Mouse (Mus musculus) liver, embryonic 15.5 days (tissue): Measurements from ENCODE around the gene Dppa3. TPM values are rescaled to one million over a fixed set of nuclear protein-coding genes. Genes with fewer than 3 reads are reported as not detected.

Source experiments
- ATAC-seq: fragments of 200-750 bp; cut with Nextera tagmentation; 2 replicates; pipeline ENCODE4 v1.8.0; 2017; ENCODE audit warnings: moderate number of reproducible peaks, mild to moderate bottlenecking, moderate library complexity; ENCODE audit not compliant: insufficient read depth
- H3K27ac ChIP-seq: fragments of 300-500 bp; sonication (generic); replicated peaks from 2 replicates; pipeline ENCODE4 v1.5.1; 2015; ENCODE audit warnings: mild to moderate bottlenecking, inconsistent platforms
- H3K27me3 ChIP-seq: fragments of 300-500 bp; sonication (generic); 2 replicates; pipeline ENCODE4 v1.6.1; 2015; ENCODE audit warnings: mild to moderate bottlenecking, inconsistent platforms
- H3K36me3 ChIP-seq: fragments of 300-500 bp; sonication (generic); replicated peaks from 2 replicates; pipeline ENCODE4 v1.6.1; 2015; ENCODE audit warnings: moderate library complexity, mild to moderate bottlenecking, inconsistent platforms
- H3K4me1 ChIP-seq: fragments of 300-500 bp; sonication (generic); replicated peaks from 2 replicates; pipeline ENCODE4 v1.6.1; 2015; ENCODE audit warnings: inconsistent platforms
- H3K4me2 ChIP-seq: fragments of 300-500 bp; sonication (generic); 2 replicates; pipeline ENCODE4 v1.6.1; 2015; ENCODE audit warnings: moderate library complexity, mild to moderate bottlenecking, inconsistent platforms
- H3K4me3 ChIP-seq: fragments of 300-500 bp; sonication (generic); replicated peaks from 2 replicates; pipeline ENCODE4 v1.5.1; 2015; ENCODE audit warnings: mild to moderate bottlenecking, inconsistent platforms
- H3K9ac ChIP-seq: fragments of 300-500 bp; sonication (generic); 2 replicates; pipeline ENCODE4 v1.6.1; 2015; ENCODE audit warnings: moderate library complexity, mild to moderate bottlenecking, inconsistent platforms
- H3K9me3 ChIP-seq: fragments of 300-500 bp; sonication (generic); replicated peaks from 2 replicates; pipeline ENCODE4 v1.6.1; 2016; ENCODE audit warnings: inconsistent platforms
- WGBS: fragments of 180-500 bp; shearing (Covaris S2); methylation state at CpG from one replicate; pipeline ENCODE4 v1.1.7; 2015; ENCODE audit warnings: mixed read lengths; ENCODE audit not compliant: insufficient replicate concordance; 5-methylcytosine and 5-hydroxymethylcytosine counted together
- polyA plus RNA-seq: library from polyadenylated mRNA; unstranded; fragments of >200 nt; fragmentation: Nextera tagmentation; extraction: Ambion mirVana; gene quantifications from 2 replicates; pipeline ENCODE4 v1.2.1, GENCODE M21; 2015

Dppa3 gene
- not detected in 2 replicates for polyA plus RNA-seq

DNA sequence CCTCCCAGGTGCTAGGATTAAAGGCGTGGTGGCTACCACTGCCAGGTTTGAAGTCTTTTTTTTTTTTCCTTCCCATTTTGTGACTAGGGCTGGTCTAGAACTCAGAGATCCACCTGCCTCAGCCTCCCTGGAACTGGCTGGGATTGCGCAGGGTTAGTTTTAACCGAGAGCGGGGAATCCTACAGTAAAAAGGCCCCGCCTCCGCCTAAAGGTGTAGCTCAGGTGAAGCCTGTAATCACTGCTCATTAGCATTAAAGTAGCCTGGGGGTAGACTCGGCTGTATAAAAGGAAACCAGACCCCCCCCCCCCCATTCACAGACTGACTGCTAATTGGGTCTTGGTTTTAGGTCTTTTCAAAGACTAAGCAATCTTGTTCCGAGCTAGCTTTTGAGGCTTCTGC lies at the start of gene Dppa3:
Gene Dppa3 (plus strand): TSS at position 301 of the 400 bp plus-strand sequence.
- H3K4me1 ChIP-seq: 0 out of 2 replicates have a peak, but pooled peaks cover 7% of the 10 kb centered on the region
- no peak within 1 kb of the TSS for H3K9ac ChIP-seq
- H3K4me2 ChIP-seq: peak within 1 kb of the TSS; percentile 55
- no peaks in the 10 kb centered on the region for H3K36me3 ChIP-seq
- 73% methylated on average over 8 of the region's 8 CpGs for WGBS
- no peaks in the 10 kb centered on the region for H3K9me3 ChIP-seq
- peak within 1 kb of the TSS; percentile 28; the same call in 1 of the 2 replicates for H3K4me3 ChIP-seq
- no peak within 1 kb of the TSS for H3K27ac ChIP-seq
- peaks cover 11% of the 10 kb centered on the region; the same call in 1 of the 2 replicates for H3K27me3 ChIP-seq
- no peak for ATAC-seq

DNA sequence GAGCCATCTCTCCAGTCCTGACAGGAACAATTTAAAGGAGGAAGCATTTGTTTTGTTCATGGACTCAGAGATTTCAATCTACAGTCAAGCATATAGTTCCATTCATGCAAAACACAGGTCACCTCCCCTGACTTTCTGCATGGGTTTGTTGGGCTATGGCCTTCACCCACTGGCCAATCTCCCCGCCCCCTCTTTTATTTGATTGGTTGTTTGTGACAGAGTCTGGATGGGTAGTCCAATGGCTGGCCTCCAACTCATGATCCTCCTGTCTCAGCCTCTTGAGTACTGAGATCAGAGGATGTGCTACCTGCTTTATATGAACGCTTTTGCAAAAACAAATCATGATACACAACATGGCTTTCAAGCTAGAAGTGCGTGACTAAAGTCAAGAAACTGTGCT lies 49.2 kb upstream of the Dppa3 start:
- WGBS: 68% methylated on average over 3 of the region's 3 CpGs
- ATAC-seq: no peak
- no peaks in the 10 kb centered on the region for H3K9me3 ChIP-seq
- H3K27ac ChIP-seq: no peak overlapping the region
- no peaks in the 10 kb centered on the region for H3K4me1 ChIP-seq
- no peak overlapping the region for H3K4me3 ChIP-seq
- no peak overlapping the region for H3K4me2 ChIP-seq
- H3K9ac ChIP-seq: no peak overlapping the region
- no peaks in the 10 kb centered on the region for H3K36me3 ChIP-seq
- H3K27me3 ChIP-seq: no peaks in the 10 kb centered on the region

DNA sequence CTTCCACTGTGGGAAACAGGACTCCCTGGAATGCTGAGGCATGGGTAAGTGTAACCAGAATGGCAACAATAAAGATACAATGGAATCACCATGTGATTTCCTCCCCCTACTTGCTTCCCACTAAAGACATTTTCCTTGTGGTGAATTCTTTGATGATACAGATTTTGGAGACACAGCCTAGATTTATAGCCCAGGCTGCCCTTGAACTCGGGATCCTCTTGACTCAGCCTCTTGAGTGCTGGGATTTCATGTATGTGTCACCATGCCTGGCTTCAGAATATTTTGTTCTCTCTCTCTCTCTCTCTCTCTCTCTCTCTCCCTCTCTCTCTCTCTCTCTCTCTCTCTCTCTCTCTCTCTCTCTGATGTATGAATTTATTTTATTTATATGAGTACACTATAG lies 47.1 kb upstream of the Dppa3 start:
- WGBS: 52% methylated on average over 1 of the region's 1 CpGs
- no peak overlapping the region for H3K9ac ChIP-seq
- no peaks in the 10 kb centered on the region for H3K27me3 ChIP-seq
- no peak for ATAC-seq
- H3K9me3 ChIP-seq: no peaks in the 10 kb centered on the region
- no peak overlapping the region for H3K27ac ChIP-seq
- no peaks in the 10 kb centered on the region for H3K36me3 ChIP-seq
- no peak overlapping the region for H3K4me2 ChIP-seq
- H3K4me3 ChIP-seq: no peak overlapping the region
- no peaks in the 10 kb centered on the region for H3K4me1 ChIP-seq

DNA sequence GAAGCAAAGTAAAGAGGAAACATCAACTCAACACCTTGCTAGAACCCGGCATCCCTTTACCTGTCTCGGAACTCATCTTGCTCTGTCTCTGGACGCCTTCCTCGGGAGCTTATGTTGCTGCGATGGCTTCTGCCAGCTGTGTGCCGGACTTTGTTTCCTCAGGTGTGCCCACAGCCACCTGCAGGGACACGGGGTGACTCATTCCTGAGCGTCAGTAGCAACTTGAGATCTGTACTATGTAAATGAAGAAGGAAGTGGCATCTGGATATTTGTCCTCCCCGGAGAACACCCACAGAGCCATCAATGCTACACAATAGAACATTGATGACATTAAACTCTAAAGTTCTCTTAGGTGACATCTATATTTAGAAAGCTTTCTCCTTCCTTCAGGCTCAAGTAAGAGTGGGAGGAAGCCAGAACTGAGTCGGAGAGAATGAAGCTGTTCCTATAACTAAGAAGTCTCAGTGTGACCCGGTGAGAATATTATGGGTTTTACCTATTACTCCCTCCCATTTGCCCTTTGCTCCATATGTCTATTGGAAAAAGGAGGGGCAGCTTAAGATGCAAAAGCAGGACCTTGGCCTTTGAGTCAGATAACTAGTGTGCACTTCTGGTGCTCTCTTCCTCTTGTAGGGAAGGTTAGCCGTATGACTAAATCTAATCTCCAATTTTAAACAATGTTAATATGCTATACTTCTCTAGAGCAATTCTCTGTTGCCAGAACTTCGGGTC lies 35.0 kb upstream of the Dppa3 start:
- Histone ChIP-seq H3K4me1 (no peaks in the 10 kb centered on the region), H3K27me3 (no peaks in the 10 kb centered on the region), H3K36me3 (0 out of 2 replicates have a peak, but pooled peaks cover 3% of the 10 kb centered on the region), H3K27ac (no peak overlapping the region), H3K9me3 (no peaks in the 10 kb centered on the region), H3K4me3 (no peak overlapping the region), H3K9ac (no peak overlapping the region), H3K4me2 (no peak overlapping the region)
- ATAC-seq: no peak
- WGBS: 70% methylated on average over 13 of the region's 13 CpGs

DNA sequence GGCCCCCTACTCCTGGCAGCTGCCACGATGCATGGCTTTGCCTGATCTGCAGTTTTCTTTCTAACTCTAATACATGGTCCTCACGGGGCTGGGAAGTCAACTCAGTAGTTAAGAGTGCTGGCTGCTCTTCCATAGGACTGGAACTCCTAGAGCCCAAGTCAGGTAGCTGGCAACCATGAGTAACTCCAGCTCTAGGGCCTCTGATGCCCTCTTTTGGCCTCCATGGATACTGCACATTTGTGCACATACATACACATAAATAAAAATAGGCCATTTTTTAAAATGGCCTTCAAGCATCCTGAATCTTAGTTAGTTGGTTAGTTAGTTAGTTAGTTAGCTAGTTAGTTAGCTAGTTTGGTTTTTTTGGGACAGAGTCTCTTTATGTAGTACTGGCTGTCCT lies 33.3 kb upstream of the Dppa3 start:
- no peaks in the 10 kb centered on the region for H3K27me3 ChIP-seq
- H3K9ac ChIP-seq: no peak overlapping the region
- no peaks in the 10 kb centered on the region for H3K9me3 ChIP-seq
- H3K4me1 ChIP-seq: no peaks in the 10 kb centered on the region
- no peak for ATAC-seq
- 0 out of 2 replicates have a peak, but pooled peaks cover 8% of the 10 kb centered on the region for H3K36me3 ChIP-seq
- no peak overlapping the region for H3K27ac ChIP-seq
- 69% methylated on average over 2 of the region's 2 CpGs for WGBS
- no peak overlapping the region for H3K4me3 ChIP-seq
- no peak overlapping the region for H3K4me2 ChIP-seq

DNA sequence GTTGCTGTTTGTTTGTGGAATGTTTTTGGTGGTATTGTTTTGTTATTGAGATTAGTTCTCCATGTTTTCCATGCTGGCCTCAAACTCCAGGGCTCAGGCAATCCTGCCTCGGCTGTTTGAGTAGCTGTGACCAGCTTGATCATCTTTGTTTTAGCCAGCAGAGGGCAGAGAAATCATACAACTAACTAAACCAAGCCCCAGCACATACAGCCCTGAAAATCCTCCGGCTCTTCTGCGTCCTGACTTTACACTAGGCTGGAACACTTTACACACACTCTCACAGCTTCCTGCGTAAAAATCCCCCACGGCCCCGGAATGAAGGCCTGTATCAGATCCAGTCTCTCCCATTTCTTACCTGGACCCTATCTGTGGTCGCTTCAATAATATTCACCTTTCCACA lies 30.6 kb upstream of the Dppa3 start:
- no peaks in the 10 kb centered on the region for H3K27me3 ChIP-seq
- no peak overlapping the region for H3K4me3 ChIP-seq
- no peak overlapping the region for H3K27ac ChIP-seq
- peaks cover 5% of the 10 kb centered on the region; the same call in 1 of the 2 replicates for H3K4me1 ChIP-seq
- WGBS: 39% methylated on average over 7 of the region's 7 CpGs
- H3K4me2 ChIP-seq: no peak overlapping the region
- H3K36me3 ChIP-seq: 0 out of 2 replicates have a peak, but pooled peaks cover 8% of the 10 kb centered on the region
- no peak for ATAC-seq
- no peak overlapping the region for H3K9ac ChIP-seq
- no peaks in the 10 kb centered on the region for H3K9me3 ChIP-seq

DNA sequence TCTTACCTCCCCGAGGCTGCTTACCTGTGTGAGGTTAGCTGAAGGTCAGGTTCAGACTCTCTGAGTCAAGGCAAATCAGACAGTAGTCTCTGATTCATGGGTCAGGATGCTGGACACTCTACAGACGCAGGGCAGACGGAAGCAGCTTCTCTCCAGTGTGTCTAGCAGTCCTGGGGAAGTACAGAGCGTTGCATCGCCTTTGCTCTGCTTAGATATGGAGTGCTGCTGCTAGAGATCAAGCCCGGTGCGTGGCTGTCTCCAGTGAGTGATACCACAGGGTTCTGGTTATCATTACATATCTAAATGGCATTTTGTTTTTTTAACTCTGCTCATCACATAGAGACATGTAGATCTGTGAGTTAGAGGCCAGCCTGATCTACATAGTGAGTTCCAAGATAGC lies 29.6 kb upstream of the Dppa3 start:
- no peaks in the 10 kb centered on the region for H3K9me3 ChIP-seq
- peaks cover 5% of the 10 kb centered on the region; the same call in 1 of the 2 replicates for H3K4me1 ChIP-seq
- no peak overlapping the region for H3K27ac ChIP-seq
- 52% methylated on average over 7 of the region's 7 CpGs for WGBS
- H3K4me3 ChIP-seq: no peak overlapping the region
- no peak overlapping the region for H3K9ac ChIP-seq
- ATAC-seq: no peak
- no peaks in the 10 kb centered on the region for H3K27me3 ChIP-seq
- H3K36me3 ChIP-seq: 0 out of 2 replicates have a peak, but pooled peaks cover 8% of the 10 kb centered on the region
- H3K4me2 ChIP-seq: no peak overlapping the region

DNA sequence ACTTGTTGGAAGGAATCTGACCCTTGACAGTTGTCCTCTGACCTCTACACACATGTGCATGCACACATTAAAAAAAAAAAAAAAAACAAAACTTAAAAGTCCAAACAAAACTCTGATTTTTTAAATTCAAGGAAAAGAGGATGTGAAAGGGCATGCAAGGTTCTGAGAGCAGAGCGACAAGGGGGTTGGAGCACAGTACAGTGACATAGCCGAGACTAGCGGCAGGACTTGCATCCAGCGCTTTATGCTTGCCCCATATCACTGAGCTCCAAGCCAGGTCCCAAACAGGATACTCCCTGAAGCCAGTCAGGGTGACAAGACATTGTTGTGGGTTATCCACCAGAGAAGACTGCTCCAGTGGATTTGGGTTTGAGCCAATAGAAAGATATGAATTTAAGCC lies 28.2 kb upstream of the Dppa3 start:
- Histone ChIP-seq H3K36me3 (0 out of 2 replicates have a peak, but pooled peaks cover 5% of the 10 kb centered on the region), H3K27ac (no peak overlapping the region), H3K4me2 (no peak overlapping the region), H3K4me1 (peaks cover 12% of the 10 kb centered on the region), H3K9me3 (no peaks in the 10 kb centered on the region), H3K4me3 (no peak overlapping the region), H3K27me3 (no peaks in the 10 kb centered on the region), H3K9ac (no peak overlapping the region)
- 81% methylated on average over 4 of the region's 4 CpGs for WGBS
- no peak for ATAC-seq

DNA sequence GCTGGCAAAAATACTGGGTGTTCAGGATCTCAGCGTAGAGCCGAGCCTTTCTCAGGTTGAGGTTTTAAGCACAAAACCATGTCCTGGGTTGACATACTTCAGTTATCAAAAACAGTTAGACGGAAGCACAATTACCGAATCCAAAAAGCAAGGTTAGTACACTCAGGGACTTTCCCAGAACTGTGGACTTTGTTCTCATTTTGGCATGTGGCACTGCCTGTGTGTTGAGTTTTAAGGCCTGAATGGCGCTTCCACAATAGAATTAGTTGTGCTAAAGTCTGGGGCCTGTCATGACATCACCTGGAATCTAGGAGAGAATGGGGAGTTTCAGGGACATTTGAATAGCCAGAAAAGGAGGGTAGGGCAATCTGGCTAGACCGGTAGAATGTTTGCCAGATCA lies 27.8 kb upstream of the Dppa3 start:
- Histone ChIP-seq H3K9me3 (no peaks in the 10 kb centered on the region), H3K9ac (no peak overlapping the region), H3K36me3 (0 out of 2 replicates have a peak, but pooled peaks cover 5% of the 10 kb centered on the region), H3K4me3 (no peak overlapping the region), H3K27me3 (no peaks in the 10 kb centered on the region), H3K4me2 (no peak overlapping the region), H3K27ac (no peak overlapping the region), H3K4me1 (peaks cover 12% of the 10 kb centered on the region)
- no peak for ATAC-seq
- 74% methylated on average over 6 of the region's 6 CpGs for WGBS

DNA sequence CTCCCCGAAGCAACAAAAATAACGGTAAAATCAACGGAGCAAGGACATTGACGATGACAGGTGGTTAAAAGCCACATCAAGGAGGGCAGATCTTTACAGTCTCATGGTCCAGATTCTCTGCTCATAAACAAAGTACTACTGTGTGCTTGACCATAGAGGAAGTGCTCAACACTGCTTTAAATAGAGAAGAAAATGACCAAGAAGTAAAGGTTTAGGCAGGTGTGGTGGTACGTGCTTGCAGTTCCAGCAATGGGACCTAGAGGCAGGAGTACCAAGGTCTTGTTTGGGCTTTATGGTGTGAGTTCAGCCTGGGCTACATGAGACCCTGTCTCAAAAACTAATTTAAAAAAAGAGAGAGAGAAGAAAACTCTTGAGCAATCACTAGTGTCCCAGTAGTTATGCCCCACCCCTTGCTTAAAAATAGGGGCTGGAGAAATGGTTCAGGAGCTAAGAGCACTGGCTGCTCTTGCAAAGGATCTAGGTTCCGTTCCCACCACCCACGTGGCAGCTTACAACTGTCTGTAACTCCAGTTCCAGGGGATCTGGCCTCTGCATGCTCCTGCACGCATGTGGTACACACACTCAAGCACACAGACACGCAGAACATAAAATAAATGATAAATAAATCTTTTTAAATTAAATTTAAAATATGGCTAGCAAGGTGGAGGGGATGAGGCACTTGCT lies 27.0 kb upstream of the Dppa3 start:
- 82% methylated on average over 9 of the region's 9 CpGs for WGBS
- Histone ChIP-seq H3K27ac (no peak overlapping the region), H3K9ac (no peak overlapping the region), H3K4me3 (no peak overlapping the region), H3K36me3 (0 out of 2 replicates have a peak, but pooled peaks cover 5% of the 10 kb centered on the region), H3K27me3 (no peaks in the 10 kb centered on the region), H3K4me1 (peaks cover 12% of the 10 kb centered on the region), H3K4me2 (no peak overlapping the region), H3K9me3 (no peaks in the 10 kb centered on the region)
- ATAC-seq: no peak

DNA sequence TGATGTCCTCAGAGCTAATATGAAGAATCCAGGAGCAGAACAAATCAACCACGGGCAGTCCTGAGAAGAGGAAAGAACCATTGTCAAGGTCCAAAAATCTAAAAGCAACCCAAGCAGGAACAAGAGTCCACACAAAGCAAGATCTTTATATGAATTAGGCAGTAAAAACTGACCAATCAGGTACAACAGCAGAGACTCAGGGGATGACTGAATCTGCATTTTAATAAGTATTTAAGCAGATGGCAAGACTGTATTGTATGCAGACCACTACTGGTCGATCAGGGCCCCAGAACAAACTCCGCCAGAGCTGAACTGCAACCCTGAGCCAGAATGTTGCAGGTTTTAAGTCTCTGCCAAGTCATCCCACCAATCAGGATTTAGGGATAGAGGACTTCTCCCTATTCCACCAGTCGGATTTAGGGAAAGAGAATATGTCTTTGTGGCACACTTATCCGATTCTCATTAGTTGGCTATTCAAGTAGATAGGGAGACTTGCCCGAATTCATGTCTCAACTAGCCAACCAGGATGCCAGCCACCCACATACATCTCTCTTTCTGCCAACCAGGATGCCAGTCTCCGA lies 26.1 kb upstream of the Dppa3 start:
- Histone ChIP-seq H3K27ac (no peak overlapping the region), H3K4me1 (peaks cover 12% of the 10 kb centered on the region), H3K4me3 (no peak overlapping the region), H3K9ac (no peak overlapping the region), H3K9me3 (no peaks in the 10 kb centered on the region), H3K36me3 (0 out of 2 replicates have a peak, but pooled peaks cover 5% of the 10 kb centered on the region), H3K4me2 (no peak overlapping the region), H3K27me3 (no peaks in the 10 kb centered on the region)
- WGBS: 65% methylated on average over 7 of the region's 7 CpGs
- no peak for ATAC-seq
